Mouse (Mus musculus) G1E (cell line): ENCODE measurements around the gene Rfx8.

Experiments
- CTCF ChIP-seq: IDR thresholded peaks from 2 replicates; pipeline ENCODE4 v1.5.1; 2012; ENCODE audit warnings: low read depth, low read length, inconsistent platforms, mixed read lengths
- GATA1 ChIP-seq: IDR thresholded peaks from 2 replicates; pipeline ENCODE4 v1.6.1; 2012; ENCODE audit warnings: borderline replicate concordance, low read length, inconsistent platforms, mixed read lengths
- TAL1 ChIP-seq: conservative IDR thresholded peaks from 2 replicates; pipeline ENCODE4 v1.6.1; 2012; ENCODE audit warnings: low read depth, low read length, inconsistent platforms, mixed read lengths

DNA sequence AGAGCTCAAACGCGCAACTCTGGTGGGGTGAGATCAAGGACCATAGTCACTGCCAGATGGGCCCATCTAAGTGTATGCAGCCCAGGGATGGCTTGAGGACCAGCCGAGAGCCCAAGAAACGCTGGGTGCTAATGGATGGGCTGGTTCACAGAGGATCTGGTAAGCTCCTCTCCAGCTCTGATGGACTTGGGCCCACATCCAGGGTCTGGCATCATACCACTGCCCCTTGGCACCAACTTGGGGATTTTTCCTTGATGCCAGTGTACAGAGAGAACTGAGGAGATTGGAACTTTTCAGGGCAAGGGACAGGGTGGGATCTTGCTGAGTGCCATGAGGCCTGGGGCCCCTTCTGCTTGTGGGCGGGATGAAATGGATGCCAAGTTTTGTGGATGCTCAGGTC is 39.2 kb downstream of the Rfx8 start:
- TF ChIP-seq TAL1 (no peak), CTCF (no peak), GATA1 (no peak)
